Mouse (Mus musculus) CD4-positive, CD25-positive, alpha-beta regulatory T cell, adult 4 months (primary cell): ENCODE results near the gene Stox2. TPM values are rescaled to one million over a fixed set of nuclear protein-coding genes. Genes with fewer than 3 reads are reported as not detected.
A peak's percentile ranks its signal among the peaks of the same experiment; 100 is the strongest.

Experiments
- ATAC-seq: one replicate; pipeline ENCODE4 v1.8.0; 2017
- polyA plus RNA-seq, 2 experiments: library from polyadenylated mRNA; unstranded; fragments of 100-300 nt; shearing (Covaris generic); gene quantifications; one replicate each; pipeline ENCODE4 v1.2.1; 2017

The Stox2 gene
- polyA plus RNA-seq, 2 experiments from 2014 or later = 0.16 TPM

- no peak for ATAC-seq
These were observed 157.2 kb downstream of the Stox2 start for GRCm38 (mm10) chr8:47288866-47289541.

GRCm38 (mm10) chr8:47288131-47288865, 157.9 kb downstream of the Stox2 start:
- ATAC-seq = no peak

DNA sequence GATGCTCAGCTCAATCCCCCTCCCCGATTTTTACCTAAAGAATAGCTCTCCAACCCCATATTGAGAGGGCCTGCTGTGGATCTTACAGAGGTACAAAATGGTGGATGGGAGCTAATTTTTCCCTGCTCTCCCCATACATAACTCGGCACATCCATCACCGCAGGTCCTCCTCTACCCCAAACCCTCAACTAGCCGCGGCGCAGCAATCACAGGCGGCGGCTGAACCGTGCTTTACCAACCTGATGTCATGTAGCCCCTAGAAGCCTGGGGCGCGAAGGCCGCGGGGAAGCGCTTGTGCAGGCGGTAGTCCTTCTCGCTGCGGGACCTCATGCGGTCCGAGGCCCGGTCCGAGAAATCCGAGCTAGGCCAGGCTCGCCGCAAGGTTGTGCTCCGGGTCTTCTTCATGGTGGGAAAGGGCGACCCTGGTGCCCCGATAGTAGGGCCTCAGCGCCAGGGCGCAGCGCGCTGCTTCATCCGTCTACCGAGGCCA, 158.5 kb downstream of the Stox2 start:
- no peak for ATAC-seq

DNA sequence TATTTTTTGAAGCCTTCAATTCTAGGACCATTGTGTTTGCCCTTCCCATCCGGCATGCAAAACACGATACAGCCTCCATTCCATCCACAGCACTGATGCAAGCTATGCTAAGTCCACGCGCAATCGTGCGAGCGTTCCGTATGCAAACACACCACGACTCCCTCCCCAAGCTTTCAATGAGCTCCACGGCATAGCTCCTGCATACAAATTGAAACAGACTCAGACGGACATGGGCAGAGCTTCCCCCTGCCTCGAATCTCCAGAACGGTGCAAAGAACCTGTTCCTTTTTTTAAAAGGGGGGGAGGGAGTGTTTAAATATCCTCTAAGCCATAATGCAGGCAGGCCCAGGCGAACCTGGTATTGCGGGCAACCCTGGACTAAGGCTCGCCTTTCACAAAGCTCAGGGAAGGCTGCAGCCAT, 159.0 kb downstream of the Stox2 start:
- no peak for ATAC-seq

- no peak for ATAC-seq
These were observed 160.0 kb downstream of the Stox2 start for GRCm38 (mm10) chr8:47286081-47286700.

DNA sequence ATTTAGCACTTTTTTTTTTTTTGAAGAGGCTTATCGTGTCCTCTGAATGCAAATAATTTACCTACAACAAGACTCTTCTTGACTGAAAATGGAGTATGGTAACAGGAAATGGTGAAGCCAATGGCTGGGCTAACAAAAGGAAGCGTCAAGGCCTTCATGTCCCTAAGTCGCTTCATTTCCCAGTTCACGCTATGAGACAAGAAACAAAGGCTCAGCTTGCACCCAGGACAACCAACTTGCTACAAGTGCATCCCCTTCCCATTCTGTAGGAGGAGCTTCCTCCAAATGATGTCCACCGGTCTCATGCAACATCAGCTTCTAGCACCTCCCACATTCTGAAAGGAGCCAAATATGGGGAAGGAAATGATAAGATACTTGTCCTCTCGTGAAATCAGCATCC, 160.7 kb downstream of the Stox2 start:
- no peak for ATAC-seq

DNA sequence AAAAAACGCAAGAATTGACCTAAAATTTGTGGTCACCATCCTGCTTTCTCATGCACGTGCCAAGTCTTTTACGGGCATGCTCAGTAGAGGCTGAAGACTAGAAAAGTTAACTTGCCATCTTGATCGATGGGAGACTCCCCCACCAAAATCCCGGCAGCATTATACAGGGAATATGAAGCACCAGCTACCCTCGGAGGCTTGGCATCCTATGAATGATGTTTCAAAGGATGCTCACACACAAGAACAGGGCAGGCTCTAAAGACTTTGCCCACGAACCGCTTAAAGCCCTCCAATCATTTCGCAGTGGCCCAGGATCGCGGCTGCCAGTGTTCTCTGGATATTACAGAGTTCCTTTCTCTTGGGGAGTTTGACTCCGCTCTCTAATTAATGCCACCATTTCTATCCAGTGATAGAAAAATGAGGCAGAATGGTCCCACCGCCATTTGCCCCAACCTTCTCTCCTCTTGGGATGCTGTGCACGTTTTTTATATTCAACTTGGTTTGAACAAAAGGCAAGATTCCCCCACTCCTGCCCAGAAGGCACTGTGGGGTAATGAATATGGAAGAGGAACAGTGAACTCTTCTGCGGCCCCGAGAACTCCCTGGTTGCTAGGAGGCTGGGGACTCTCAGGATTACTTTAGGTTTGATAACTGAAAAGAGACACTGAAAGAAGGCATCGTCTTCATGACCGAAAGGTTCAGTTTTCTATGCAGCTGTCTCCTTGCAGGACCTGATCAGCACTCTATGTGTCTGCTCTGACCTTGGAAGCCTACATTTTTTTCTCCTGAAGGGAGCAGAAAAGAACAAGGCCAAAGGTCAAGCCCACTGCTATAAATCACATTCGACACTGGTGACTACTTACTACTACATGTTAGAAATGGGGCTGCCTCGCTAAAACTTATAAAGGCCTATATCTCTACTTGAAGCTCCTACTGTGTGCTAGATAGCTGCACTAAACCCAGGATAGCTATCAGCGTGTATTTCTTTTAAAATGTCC, 161.5 kb downstream of the Stox2 start:
- ATAC-seq = no peak

GRCm38 (mm10) chr8:47279898-47280297, 166.3 kb downstream of the Stox2 start:
- no peak for ATAC-seq

- no peak for ATAC-seq
These were observed 168.0 kb downstream of the Stox2 start for GRCm38 (mm10) chr8:47278211-47278610.

- ATAC-seq = no peak
These were observed 177.2 kb downstream of the Stox2 start for GRCm38 (mm10) chr8:47268931-47269330.

DNA sequence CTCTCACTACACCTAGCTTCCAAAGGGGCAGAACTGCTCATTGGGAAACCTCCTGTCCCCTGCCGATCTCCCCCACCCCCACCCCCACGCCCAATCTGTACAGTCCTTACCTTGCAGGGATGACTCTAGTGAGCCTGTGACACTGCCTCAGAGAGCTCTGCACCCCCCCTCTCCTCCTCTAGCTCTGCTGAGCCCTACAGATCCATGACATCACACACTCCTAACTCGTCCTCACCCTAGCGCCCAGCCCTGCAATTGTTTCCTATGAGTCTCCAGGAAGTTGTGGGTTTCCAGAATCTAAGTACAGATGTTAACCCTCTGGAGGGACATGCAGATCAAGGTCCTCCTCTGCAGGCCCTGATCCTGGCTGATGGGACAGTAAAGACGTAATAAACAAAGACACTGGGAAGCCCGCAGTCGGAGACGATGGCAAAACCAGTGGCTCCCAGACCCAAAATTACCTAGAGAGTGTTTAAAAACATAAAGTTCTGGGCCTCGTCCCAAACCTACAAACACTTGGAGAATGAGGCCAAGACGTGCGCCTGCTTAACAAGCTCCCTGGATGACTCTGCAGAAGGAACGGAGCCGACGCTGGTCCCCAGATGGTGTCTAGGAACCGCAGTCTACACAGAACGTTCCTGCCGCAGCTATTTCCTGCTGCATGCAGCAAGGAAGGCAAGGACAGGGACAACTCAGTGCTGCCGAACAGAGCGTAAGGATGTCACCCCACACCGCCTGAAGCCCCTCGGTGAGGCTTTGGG, 177.9 kb downstream of the Stox2 start:
- ATAC-seq = no peak

GRCm38 (mm10) chr8:47263070-47263843, 182.9 kb downstream of the Stox2 start:
- ATAC-seq = no peak

DNA sequence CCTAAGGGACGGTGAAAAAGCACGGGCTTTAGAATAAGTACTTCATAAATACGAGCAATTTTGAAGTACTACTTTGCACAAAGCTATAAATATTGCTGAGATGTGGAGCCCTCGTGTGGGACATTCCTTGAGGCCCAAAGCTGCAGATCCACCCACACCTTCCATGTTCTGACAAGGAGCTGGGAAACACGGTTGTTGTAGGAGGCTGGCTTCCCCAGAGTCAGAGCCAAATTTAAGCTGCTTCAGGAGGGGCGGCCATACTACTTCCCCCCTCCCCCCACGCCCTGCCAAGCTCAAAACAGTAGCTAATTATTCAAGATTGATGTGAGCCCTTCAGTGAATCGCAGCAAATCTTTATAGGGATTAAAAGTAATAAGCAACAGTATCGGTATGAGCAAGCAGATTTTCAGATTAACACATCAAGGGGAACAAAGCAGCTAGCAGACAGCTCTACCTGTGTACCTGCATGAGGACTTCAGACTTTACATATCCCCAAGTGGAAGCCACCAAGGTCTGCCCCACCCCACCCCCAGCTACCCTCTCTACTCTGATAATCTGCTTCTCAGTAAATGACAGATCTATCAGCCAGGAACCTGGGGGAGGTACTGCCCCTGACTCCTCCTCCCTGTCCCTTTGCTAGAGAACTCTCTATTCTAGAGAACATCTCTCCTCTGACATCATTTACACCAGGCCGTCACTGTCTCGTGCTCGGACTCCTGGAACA, 185.2 kb downstream of the Stox2 start:
- no peak for ATAC-seq

- no peak for ATAC-seq
These were observed 195.3 kb downstream of the Stox2 start for GRCm38 (mm10) chr8:47250832-47251231.

- no peak for ATAC-seq
These were observed 201.0 kb downstream of the Stox2 start for GRCm38 (mm10) chr8:47245116-47245515.

GRCm38 (mm10) chr8:47244202-47244601, 202.0 kb downstream of the Stox2 start:
- no peak for ATAC-seq

DNA sequence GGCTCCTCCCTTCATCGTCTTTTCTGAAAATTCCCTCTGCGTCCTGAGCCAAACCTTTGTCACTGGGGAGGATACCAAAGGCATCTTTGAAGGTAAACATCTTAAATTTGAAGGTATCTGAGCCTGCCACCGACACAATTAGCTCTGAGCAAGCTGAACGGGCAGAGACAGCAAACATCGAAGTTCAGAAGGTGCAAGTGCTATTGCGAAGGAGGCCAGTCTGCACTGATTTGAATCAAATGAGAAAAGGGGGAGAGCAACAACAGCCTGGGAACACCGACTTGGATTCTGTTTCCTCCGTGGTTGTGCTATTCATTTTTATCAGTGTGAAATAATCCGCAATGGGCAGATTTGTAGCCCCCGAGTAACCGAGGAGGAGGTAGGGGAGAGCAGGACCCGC, 202.5 kb downstream of the Stox2 start:
- ATAC-seq = no peak

- no peak for ATAC-seq
These were observed 203.0 kb downstream of the Stox2 start for GRCm38 (mm10) chr8:47243016-47243630.

DNA sequence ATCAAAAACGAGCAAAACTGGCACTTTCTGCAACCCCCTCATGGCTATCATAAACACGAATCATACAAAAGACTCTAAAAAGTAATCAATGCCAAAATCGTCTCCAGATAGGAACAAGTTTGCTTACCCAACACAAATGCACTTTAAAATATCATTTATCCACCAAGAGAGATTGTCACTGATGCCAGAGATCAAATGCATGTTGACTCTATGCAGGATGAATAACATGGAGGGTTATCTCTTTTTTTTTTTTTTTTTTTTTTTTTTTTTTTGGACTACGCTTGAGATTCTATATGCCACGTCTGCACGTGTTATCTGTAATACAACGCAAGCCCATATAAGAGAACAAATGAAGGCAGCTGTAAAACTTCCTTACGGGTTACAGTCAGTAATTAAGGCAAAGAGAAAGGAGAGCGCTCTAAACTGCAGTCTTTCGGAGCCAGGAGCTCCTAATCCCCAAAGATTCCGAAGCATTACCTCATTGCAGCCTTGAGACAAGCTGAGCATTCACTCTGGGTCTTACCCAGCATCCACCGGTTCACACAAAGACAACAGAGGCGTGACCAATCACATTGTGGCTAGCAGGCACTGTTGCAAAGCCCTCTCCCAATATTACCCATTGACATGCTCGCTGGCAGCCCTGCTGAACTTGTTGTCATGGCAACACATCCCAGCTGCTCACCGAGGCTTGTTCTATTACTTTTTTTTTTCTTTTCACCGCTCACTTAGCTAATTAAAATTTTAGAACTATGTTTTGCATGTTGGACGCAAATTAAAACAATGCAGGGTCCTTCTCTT, 203.8 kb downstream of the Stox2 start:
- ATAC-seq = peak; percentile 29
